Mouse (Mus musculus) liver, postnatal 0 days (tissue): Measurements from ENCODE around the gene Phactr3. TPM values are rescaled to one million over a fixed set of nuclear protein-coding genes. Genes with fewer than 3 reads are reported as not detected.

Source experiments
- ATAC-seq: fragments of 200-750 bp; cut with Nextera tagmentation; 2 replicates; pipeline ENCODE4 v1.8.0; 2017; ENCODE audit warnings: mild to moderate bottlenecking, moderate library complexity
- DNase-seq: peaks from one replicate; pipeline ENCODE4 v3.0.0-alpha.2; 2016
- H3K27ac ChIP-seq: fragments of 300-500 bp; sonication (generic); 2 replicates; pipeline ENCODE4 v1.5.1; 2014; ENCODE audit warnings: antibody characterized with exemption, moderate library complexity, mild to moderate bottlenecking, low read depth
- H3K27me3 ChIP-seq: fragments of 300-500 bp; sonication (generic); 2 replicates; pipeline ENCODE4 v1.6.1; 2014; ENCODE audit warnings: low read length, control low read depth, mixed read lengths; ENCODE audit not compliant: insufficient read depth
- H3K36me3 ChIP-seq: fragments of 300-500 bp; sonication (generic); replicated peaks from 2 replicates; pipeline ENCODE4 v1.6.1; 2014; ENCODE audit warnings: mild to moderate bottlenecking, control low read depth, low read length, moderate library complexity, mixed read lengths; ENCODE audit not compliant: insufficient read depth
- H3K4me1 ChIP-seq: fragments of 300-500 bp; sonication (generic); 2 replicates; pipeline ENCODE4 v1.6.1; 2014; ENCODE audit warnings: antibody characterized with exemption, mild to moderate bottlenecking, control low read depth; ENCODE audit not compliant: insufficient read depth
- H3K4me2 ChIP-seq: fragments of 300-500 bp; sonication (generic); 2 replicates; pipeline ENCODE4 v1.6.1; 2014; ENCODE audit warnings: low read depth, mild to moderate bottlenecking, low read length, moderate library complexity, mixed read lengths
- H3K4me3 ChIP-seq: fragments of 300-500 bp; sonication (generic); 2 replicates; pipeline ENCODE4 v1.5.1; 2014; ENCODE audit warnings: low read depth, low read length
- H3K9ac ChIP-seq: fragments of 300-500 bp; sonication (generic); replicated peaks from 2 replicates; pipeline ENCODE4 v1.6.1; 2014; ENCODE audit warnings: mild to moderate bottlenecking, moderate library complexity
- H3K9me3 ChIP-seq: fragments of 300-500 bp; sonication (generic); 2 replicates; pipeline ENCODE4 v1.6.1; 2016; ENCODE audit warnings: mild to moderate bottlenecking, control low read depth, low read length, mixed read lengths
- CTCF ChIP-seq: sonication (generic); IDR thresholded peaks from 2 replicates; pipeline ENCODE4 v1.5.1; 2016; ENCODE audit warnings: antibody characterized with exemption, low read depth
- EP300 ChIP-seq: IDR thresholded peaks from 2 replicates; pipeline ENCODE4 v1.6.1; 2016; ENCODE audit warnings: antibody characterized with exemption, low read depth, mild to moderate bottlenecking
- WGBS: fragments of 180-500 bp; shearing (Covaris S2); extraction: QIAGEN DNeasy Blood & Tissue Kit; methylation state at CpG from one replicate; pipeline ENCODE4 v1.1.7; 2014; ENCODE audit not compliant: insufficient replicate concordance; 5-methylcytosine and 5-hydroxymethylcytosine counted together
- polyA plus RNA-seq: library from polyadenylated mRNA; unstranded; fragments of >200 nt; fragmentation: Nextera tagmentation; extraction: Ambion mirVana; gene quantifications from 2 replicates; pipeline ENCODE4 v1.2.1, GENCODE M21; 2015

Gene Phactr3
- polyA plus RNA-seq, 1 experiment from 2014 or later, result not detected

- H3K9me3 ChIP-seq, result no peaks in the 10 kb centered on the region
- H3K27ac ChIP-seq, result no peak overlapping the region
- no peak overlapping the region for H3K4me3 ChIP-seq
- DNase-seq, result no peak
- 63% methylated on average over 1 of the region's 1 CpGs for WGBS
- no peaks in the 10 kb centered on the region for H3K4me1 ChIP-seq
- ATAC-seq, result no peak
- H3K36me3 ChIP-seq, result no peaks in the 10 kb centered on the region
- no peaks in the 10 kb centered on the region for H3K27me3 ChIP-seq
- no peak for TF ChIP-seq EP300
- TF ChIP-seq CTCF, result no peak
- H3K4me2 ChIP-seq, result no peak overlapping the region
- H3K9ac ChIP-seq, result no peak overlapping the region
Measured at GRCm38 (mm10) chr2:178155917-178156282, 37.1 kb downstream of the Phactr3 start.

DNA sequence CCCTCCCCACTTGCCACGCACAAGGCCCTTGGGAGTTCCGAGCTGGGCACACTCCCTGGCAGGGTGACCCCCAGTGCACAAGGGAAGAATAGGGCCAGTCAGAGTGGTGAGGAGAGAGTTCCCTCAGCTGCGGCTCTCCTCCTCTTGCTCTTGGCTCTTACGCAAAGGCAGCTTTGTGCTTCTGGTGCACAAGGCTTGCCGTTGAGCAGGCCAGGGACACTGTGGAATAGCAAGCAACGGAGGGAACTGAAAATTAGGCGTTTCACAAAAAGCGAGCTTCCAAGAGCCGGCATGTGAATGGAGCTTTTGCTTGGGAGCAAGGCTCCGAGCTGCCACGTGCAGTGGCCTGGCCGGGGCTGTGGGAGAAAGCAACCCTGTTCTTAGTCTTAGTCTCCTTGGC, 40.2 kb downstream of the Phactr3 start:
- DNase-seq (no peak), ATAC-seq (no peak)
- H3K36me3 ChIP-seq, result no peaks in the 10 kb centered on the region
- TF ChIP-seq CTCF, result no peak
- TF ChIP-seq EP300, result no peak
- no peaks in the 10 kb centered on the region for H3K27me3 ChIP-seq
- H3K4me1 ChIP-seq, result no peaks in the 10 kb centered on the region
- H3K4me2 ChIP-seq, result no peak overlapping the region
- 80% methylated on average over 12 of the region's 12 CpGs for WGBS
- no peaks in the 10 kb centered on the region for H3K9me3 ChIP-seq
- H3K27ac ChIP-seq, result no peak overlapping the region
- no peak overlapping the region for H3K9ac ChIP-seq
- no peak overlapping the region for H3K4me3 ChIP-seq

DNA sequence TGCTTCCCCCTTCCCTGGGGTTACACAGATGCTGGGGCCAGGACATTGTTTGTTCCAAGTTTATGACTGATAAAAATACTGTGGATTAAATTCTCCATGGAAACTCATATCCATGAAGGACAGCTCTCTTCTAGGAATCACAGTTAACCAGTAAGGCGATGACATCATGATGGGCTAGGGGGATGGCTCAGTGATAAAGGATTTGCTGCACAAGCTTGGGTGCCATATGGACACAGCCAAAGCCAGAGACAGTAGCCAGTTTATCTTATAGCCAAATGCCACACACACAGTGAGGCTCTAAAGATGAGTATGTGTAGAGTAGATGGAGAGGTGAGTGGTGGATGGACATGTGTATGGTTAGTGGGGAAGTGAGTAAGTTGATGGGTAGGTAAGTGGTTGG, 45.2 kb downstream of the Phactr3 start:
- Histone ChIP-seq H3K9me3 (no peaks in the 10 kb centered on the region), H3K4me1 (no peaks in the 10 kb centered on the region), H3K36me3 (no peaks in the 10 kb centered on the region), H3K4me3 (no peak overlapping the region), H3K27ac (no peak overlapping the region), H3K27me3 (no peaks in the 10 kb centered on the region), H3K4me2 (no peak overlapping the region), H3K9ac (no peak overlapping the region)
- ATAC-seq, result no peak
- no peak for TF ChIP-seq EP300
- no peak for TF ChIP-seq CTCF
- DNase-seq, result no peak
- 84% methylated on average over 1 of the region's 1 CpGs for WGBS

DNA sequence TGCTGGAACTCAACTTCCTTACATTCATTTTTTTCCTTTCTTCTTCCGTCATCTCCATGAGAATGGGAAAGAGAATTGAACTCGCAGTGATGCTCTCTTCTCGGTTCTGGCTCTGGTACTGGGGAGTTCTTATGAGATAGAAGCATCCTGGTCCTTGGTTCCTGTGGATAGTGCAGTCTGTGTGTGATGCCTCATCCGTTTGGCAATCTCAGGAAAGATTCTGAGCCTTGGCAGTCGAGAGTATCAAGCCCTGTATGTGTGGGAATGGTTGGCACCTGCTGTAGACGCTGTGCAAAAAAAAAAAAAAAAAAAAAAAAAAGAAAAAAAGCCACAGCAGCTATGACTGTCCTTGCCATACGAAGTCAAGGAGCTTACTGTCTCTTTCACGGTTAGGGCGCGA, 47.2 kb downstream of the Phactr3 start:
- Histone ChIP-seq H3K27ac (no peak overlapping the region), H3K4me1 (no peaks in the 10 kb centered on the region), H3K4me2 (no peak overlapping the region), H3K36me3 (no peaks in the 10 kb centered on the region), H3K9me3 (no peaks in the 10 kb centered on the region), H3K9ac (no peak overlapping the region), H3K4me3 (no peak overlapping the region), H3K27me3 (no peaks in the 10 kb centered on the region)
- WGBS, result 65% methylated on average over 10 of the region's 10 CpGs
- TF ChIP-seq CTCF (no peak), EP300 (no peak)
- DNase-seq (no peak), ATAC-seq (no peak)

DNA sequence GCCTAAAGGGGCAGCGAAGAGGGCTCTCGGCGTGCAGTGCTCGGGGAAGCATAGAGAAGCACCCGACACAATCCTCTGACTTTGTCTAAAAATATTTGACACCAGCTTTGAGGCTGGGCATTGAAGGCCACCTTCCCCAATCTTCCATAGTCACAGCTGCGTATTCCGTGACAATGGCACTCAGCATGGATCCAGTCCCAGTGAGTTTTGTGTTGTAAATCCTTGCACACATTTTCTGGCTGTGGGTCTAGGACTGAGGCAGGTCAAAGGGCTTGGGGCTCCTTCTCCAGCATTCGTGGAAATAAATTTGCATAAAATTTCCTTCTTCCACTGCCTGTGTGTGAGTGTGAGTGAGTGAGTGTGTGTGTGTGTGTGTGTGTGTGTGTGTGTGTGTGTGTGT, 51.2 kb downstream of the Phactr3 start:
- DNase-seq, result no peak
- Histone ChIP-seq H3K4me2 (no peak overlapping the region), H3K27ac (no peak overlapping the region), H3K9me3 (no peaks in the 10 kb centered on the region), H3K27me3 (no peaks in the 10 kb centered on the region), H3K9ac (no peak overlapping the region), H3K4me1 (no peaks in the 10 kb centered on the region), H3K36me3 (no peaks in the 10 kb centered on the region), H3K4me3 (no peak overlapping the region)
- ATAC-seq, result no peak
- 81% methylated on average over 8 of the region's 8 CpGs for WGBS
- TF ChIP-seq CTCF (no peak), EP300 (no peak)

DNA sequence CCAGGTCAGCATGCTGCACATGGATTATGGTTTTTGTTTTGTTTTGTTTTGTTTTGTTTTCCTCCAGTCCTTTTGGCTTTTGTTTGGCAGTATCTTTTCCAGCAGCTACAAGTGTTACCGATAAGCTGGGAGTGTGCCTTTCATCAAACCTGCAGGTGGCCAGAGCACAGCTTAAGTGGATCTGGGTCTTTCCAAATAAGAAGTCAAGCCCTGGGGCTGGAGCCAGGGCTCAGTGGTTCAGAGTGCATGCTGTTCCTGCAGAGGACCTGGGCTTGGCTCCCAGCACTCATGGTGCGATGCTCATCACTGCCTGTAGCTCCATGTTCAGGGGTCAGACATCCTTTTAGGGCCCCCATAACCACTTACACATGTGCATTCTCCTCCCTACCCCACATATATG, 55.2 kb downstream of the Phactr3 start:
- no peak for TF ChIP-seq CTCF
- no peak for TF ChIP-seq EP300
- Histone ChIP-seq H3K4me1 (no peaks in the 10 kb centered on the region), H3K4me3 (no peak overlapping the region), H3K36me3 (no peaks in the 10 kb centered on the region), H3K9me3 (no peaks in the 10 kb centered on the region), H3K4me2 (no peak overlapping the region), H3K27me3 (no peaks in the 10 kb centered on the region), H3K9ac (no peak overlapping the region), H3K27ac (no peak overlapping the region)
- DNase-seq, result no peak
- 54% methylated on average over 2 of the region's 2 CpGs for WGBS
- no peak for ATAC-seq

- H3K4me2 ChIP-seq, result no peak overlapping the region
- no peaks in the 10 kb centered on the region for H3K4me1 ChIP-seq
- H3K36me3 ChIP-seq, result no peaks in the 10 kb centered on the region
- H3K27me3 ChIP-seq, result no peaks in the 10 kb centered on the region
- DNase-seq (no peak), ATAC-seq (no peak)
- H3K9ac ChIP-seq, result no peak overlapping the region
- WGBS, result 41% methylated on average over 16 of the region's 16 CpGs
- H3K4me3 ChIP-seq, result no peak overlapping the region
- H3K9me3 ChIP-seq, result no peaks in the 10 kb centered on the region
- TF ChIP-seq EP300 (no peak), CTCF (no peak)
- no peak overlapping the region for H3K27ac ChIP-seq
Measured at GRCm38 (mm10) chr2:178175286-178175931, 56.6 kb downstream of the Phactr3 start.
